12 mouse cellular contexts compared by ENCODE assay signal in the genomic region with DNA sequence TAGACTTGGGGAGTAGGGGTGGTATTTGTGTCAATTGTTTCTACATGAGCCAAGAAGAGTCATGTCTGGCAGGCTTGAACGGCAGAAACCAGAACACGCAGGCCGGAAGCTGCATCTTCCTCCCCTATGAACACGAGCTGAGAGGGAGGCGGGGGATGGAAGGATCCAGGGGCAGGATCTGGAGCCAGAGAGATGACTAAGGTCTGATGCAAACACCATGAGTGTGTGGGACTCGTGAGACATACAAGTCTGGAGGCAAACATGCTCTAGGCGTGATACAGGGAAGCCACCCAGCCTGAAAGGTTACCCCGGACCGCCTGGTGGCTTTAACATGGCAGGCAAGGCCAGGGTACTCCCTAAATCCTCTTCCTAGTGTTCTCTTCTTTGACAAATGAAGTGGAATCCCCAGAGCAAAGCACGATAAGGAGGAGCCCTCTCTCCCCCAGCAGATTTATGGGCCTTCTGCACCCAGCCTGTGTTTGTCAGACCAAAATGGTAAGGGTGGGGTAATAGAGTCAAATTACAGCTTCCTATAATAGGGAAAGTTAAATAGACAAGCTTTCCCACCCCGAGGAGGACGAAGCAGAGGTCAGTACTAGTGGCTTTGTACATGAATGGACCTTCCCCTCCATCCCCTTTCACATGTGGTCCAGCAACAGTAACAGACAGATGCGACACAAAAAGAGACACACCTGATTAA.
DNase-seq lines count a peak whose midpoint lies in the region; ATAC-seq and TF ChIP-seq lines count a peak whose summit lies in the region.
"Had no signal": no experiment of that assay in that cellular context is flagged by ENCODE, and none has a peak within 500 bp of the region (broad histone marks: within the 10 kb centered on the region; RNA-seq: fewer than 3 reads in every experiment).

No protein-coding gene starts in this region.

- no peak overlapping the region for H3K9ac ChIP-seq in forebrain, embryonic 14.5 days (ENCODE audit: low read length)
- H3K9ac ChIP-seq in forebrain, embryonic 13.5 days, result no peak overlapping the region
- H3K9ac ChIP-seq in kidney, postnatal 0 days (ENCODE audit: low read depth, low read length), result no peak overlapping the region
- H3K9ac ChIP-seq: limb, embryonic 12.5 days; midbrain, embryonic 15.5 days had no signal

- no peaks in the 10 kb centered on the region for H3K27me3 ChIP-seq in forebrain, embryonic 14.5 days (replicated peaks; ENCODE audit: control insufficient read depth, insufficient read depth, low read length)
- no peaks in the 10 kb centered on the region for H3K27me3 ChIP-seq in forebrain, embryonic 13.5 days
- no peaks in the 10 kb centered on the region for H3K27me3 ChIP-seq in kidney, postnatal 0 days (ENCODE audit: insufficient read depth, low read length)
- H3K27me3 ChIP-seq: limb, embryonic 12.5 days; midbrain, embryonic 15.5 days had no signal

- ATAC-seq in forebrain, embryonic 14.5 days, result no peak
- no peak for ATAC-seq in forebrain, embryonic 13.5 days
- no peak; the same call in 1 of the 2 replicates for ATAC-seq in kidney, postnatal 0 days (replicated peaks; ENCODE audit: low FRiP score, low read depth)
- ATAC-seq: midbrain, embryonic 15.5 days had no signal

- no peak overlapping the region for H3K27ac ChIP-seq in forebrain, embryonic 14.5 days (ENCODE audit: low read depth, low read length)
- no peak overlapping the region for H3K27ac ChIP-seq in forebrain, embryonic 13.5 days
- no peak overlapping the region for H3K27ac ChIP-seq in kidney, postnatal 0 days
- H3K27ac ChIP-seq: limb, embryonic 12.5 days; midbrain, embryonic 15.5 days had no signal

- no peaks in the 10 kb centered on the region for H3K4me1 ChIP-seq in forebrain, embryonic 14.5 days (ENCODE audit: control insufficient read depth, insufficient read depth, low read length)
- peaks cover 12% of the 10 kb centered on the region; the same call in 1 of the 2 replicates for H3K4me1 ChIP-seq in forebrain, embryonic 13.5 days
- no peaks in the 10 kb centered on the region for H3K4me1 ChIP-seq in kidney, postnatal 0 days (replicated peaks; ENCODE audit: insufficient read depth, low read length)
- H3K4me1 ChIP-seq: limb, embryonic 12.5 days; midbrain, embryonic 15.5 days had no signal

- TF ChIP-seq CTCF in kidney, postnatal 0 days (IDR thresholded peaks at IDR 0.05; ENCODE audit: low read depth), result no peak

- peak; percentile 18 for DNase-seq in forebrain, embryonic 14.5 days (ENCODE audit: low spot score)
- peak; percentile 84 for DNase-seq in kidney, postnatal 0 days (ENCODE audit: low spot score)
- no peak for DNase-seq in kidney, postnatal 36 days
- peak; percentile 42 for DNase-seq in CD4-positive helper T cell, adult 2 months (ENCODE audit: low read depth, low spot score)
- DNase-seq in gastrocnemius, postnatal 25 days, result peak; percentile 57
- DNase-seq in Muller cell, postnatal 12 days (ENCODE audit: inconsistent ontology term), result no peak
- DNase-seq in T-cell, adult 2 months (ENCODE audit: low spot score), result no peak
- DNase-seq: cerebellum, adult 8-10 months; lung, adult 2 months had no signal

- H3K4me3 ChIP-seq in forebrain, embryonic 14.5 days (ENCODE audit: low read depth, low read length), result no peak overlapping the region
- no peak overlapping the region for H3K4me3 ChIP-seq in forebrain, embryonic 13.5 days
- H3K4me3 ChIP-seq in kidney, postnatal 0 days (replicated peaks; ENCODE audit: low read depth, low read length), result no peak overlapping the region
- H3K4me3 ChIP-seq: limb, embryonic 12.5 days; midbrain, embryonic 15.5 days had no signal

- no peaks in the 10 kb centered on the region for H3K36me3 ChIP-seq in forebrain, embryonic 14.5 days (ENCODE audit: control insufficient read depth, insufficient read depth, low read length)
- H3K36me3 ChIP-seq in forebrain, embryonic 13.5 days (ENCODE audit: poor library complexity, severe bottlenecking), result no peaks in the 10 kb centered on the region
- H3K36me3 ChIP-seq in kidney, postnatal 0 days (ENCODE audit: insufficient read depth, low read length), result no peaks in the 10 kb centered on the region
- H3K36me3 ChIP-seq: limb, embryonic 12.5 days; midbrain, embryonic 15.5 days had no signal

- no peaks in the 10 kb centered on the region for H3K9me3 ChIP-seq in forebrain, embryonic 14.5 days (replicated peaks; ENCODE audit: control insufficient read depth, low read length)
- H3K9me3 ChIP-seq in forebrain, embryonic 13.5 days (replicated peaks), result no peaks in the 10 kb centered on the region
- no peaks in the 10 kb centered on the region for H3K9me3 ChIP-seq in kidney, postnatal 0 days (replicated peaks; ENCODE audit: low read length)
- H3K9me3 ChIP-seq: midbrain, embryonic 15.5 days had no signal

- no peak overlapping the region for H3K4me2 ChIP-seq in forebrain, embryonic 14.5 days (ENCODE audit: low read length)
- H3K4me2 ChIP-seq in forebrain, embryonic 13.5 days, result no peak overlapping the region
- H3K4me2 ChIP-seq in kidney, postnatal 0 days (ENCODE audit: low read length), result no peak overlapping the region
- H3K4me2 ChIP-seq: limb, embryonic 12.5 days; midbrain, embryonic 15.5 days had no signal

- 58% methylated on average over 13 of the region's 13 CpGs for WGBS in forebrain, embryonic 14.5 days
- WGBS in forebrain, embryonic 13.5 days, result 61% methylated on average over 13 of the region's 13 CpGs
- 31% methylated on average over 13 of the region's 13 CpGs for WGBS in kidney, postnatal 0 days

Comparison
In these comparisons a context has a peak if more than half of its experiments do, and no peak if none do; other contexts are left out.
1. DNase-seq: peak in forebrain, embryonic 14.5 days (single experiment), kidney, postnatal 0 days (single experiment), CD4-positive helper T cell, adult 2 months (single experiment) and gastrocnemius, postnatal 25 days (single experiment); none in kidney, postnatal 36 days (0 of 2), Muller cell, postnatal 12 days (single experiment) and T-cell, adult 2 months (single experiment).